Mouse (Mus musculus) urinary bladder, postnatal 36 days (tissue): ENCODE measurements around the gene Flywch1.

Experiments
- DNase-seq, 2 experiments: peaks; one replicate each; pipeline ENCODE4 v3.0.0; 2022; ENCODE audit warnings: low spot score in 2 of 2, mixed read lengths in 1 of 2

The Flywch1 gene

GRCm38 (mm10) chr17:23771284-23772218 is at the start of gene Flywch1:
Flywch1 (minus strand) TSS chr17:23771602.
- DNase-seq: peak; percentile 96 to 97

GRCm38 (mm10) chr17:23820731-23821130 is 49.3 kb upstream of the Flywch1 start:
- DNase-seq: no peak

GRCm38 (mm10) chr17:23819235-23819634 is 47.8 kb upstream of the Flywch1 start:
- no peak for DNase-seq

- no peak for DNase-seq
These were observed 47.2 kb upstream of the Flywch1 start for GRCm38 (mm10) chr17:23818579-23818978.

GRCm38 (mm10) chr17:23815641-23816040 is 44.2 kb upstream of the Flywch1 start:
- no peak for DNase-seq

GRCm38 (mm10) chr17:23807918-23808317 is 36.5 kb upstream of the Flywch1 start:
- DNase-seq: no peak

- DNase-seq: no peak
These were observed 35.5 kb upstream of the Flywch1 start for GRCm38 (mm10) chr17:23806867-23807266.

GRCm38 (mm10) chr17:23804426-23805085 is 33.2 kb upstream of the Flywch1 start:
- DNase-seq: no peak

GRCm38 (mm10) chr17:23803366-23804041 is 32.1 kb upstream of the Flywch1 start:
- DNase-seq: peak; percentile 52 to 74

- peak; percentile 93 to 98 for DNase-seq
These were observed 31.5 kb upstream of the Flywch1 start for GRCm38 (mm10) chr17:23802746-23803365.

- no peak for DNase-seq
These were observed 30.2 kb upstream of the Flywch1 start for GRCm38 (mm10) chr17:23801627-23802026.

- no peak for DNase-seq
These were observed 25.9 kb upstream of the Flywch1 start for GRCm38 (mm10) chr17:23797316-23797715.

GRCm38 (mm10) chr17:23795323-23795722 is 23.9 kb upstream of the Flywch1 start:
- DNase-seq: no peak

GRCm38 (mm10) chr17:23791079-23791357 is 19.6 kb upstream of the Flywch1 start:
- no peak for DNase-seq

- peak; percentile 46 to 54 for DNase-seq
These were observed 19.1 kb upstream of the Flywch1 start, which contains the start of gene Srrm2 for GRCm38 (mm10) chr17:23790269-23791078. Srrm2 (plus strand) TSS chr17:23790532.

GRCm38 (mm10) chr17:23789749-23790268 is 18.4 kb upstream of the Flywch1 start:
- no peak for DNase-seq

GRCm38 (mm10) chr17:23788973-23789372 is 17.6 kb upstream of the Flywch1 start:
- no peak for DNase-seq

- DNase-seq: no peak
These were observed 15.1 kb upstream of the Flywch1 start for GRCm38 (mm10) chr17:23786510-23786931.

GRCm38 (mm10) chr17:23785561-23786471 is 14.4 kb upstream of the Flywch1 start, which contains the start of gene Flywch2:
Flywch2 (minus strand) TSS chr17:23786081.
- DNase-seq: peak; percentile 72 to 78

GRCm38 (mm10) chr17:23783352-23783751 is 11.9 kb upstream of the Flywch1 start:
- DNase-seq: no peak
